Mouse (Mus musculus) liver, embryonic 16.5 days (tissue): Measurements from ENCODE around the gene Ankrd6. TPM values are rescaled to one million over a fixed set of nuclear protein-coding genes. Genes with fewer than 3 reads are reported as not detected.
"Not testable (repeated sequence)": the region's sequence is repeated elsewhere in the genome, so short reads cannot be mapped to it uniquely, and the experiment has no call there.

ENCODE experiments used
- ATAC-seq: fragments of 200-750 bp; cut with Nextera tagmentation; 2 replicates; pipeline ENCODE4 v1.8.0; 2017; ENCODE audit warnings: low read depth, mild to moderate bottlenecking, moderate number of reproducible peaks, moderate library complexity
- H3K27ac ChIP-seq: fragments of 300-500 bp; sonication (generic); 2 replicates; pipeline ENCODE4 v1.5.1; 2014; ENCODE audit warnings: mild to moderate bottlenecking, low read length
- H3K27me3 ChIP-seq: fragments of 300-500 bp; sonication (generic); 2 replicates; pipeline ENCODE4 v1.6.1; 2014; ENCODE audit warnings: low read depth, low read length, mixed read lengths; ENCODE audit not compliant: control insufficient read depth, insufficient read depth
- H3K36me3 ChIP-seq: fragments of 300-500 bp; sonication (generic); 2 replicates; pipeline ENCODE4 v1.6.1; 2014; ENCODE audit warnings: mild to moderate bottlenecking; ENCODE audit not compliant: control insufficient read depth, insufficient read depth
- H3K4me1 ChIP-seq: fragments of 300-500 bp; sonication (generic); 2 replicates; pipeline ENCODE4 v1.6.1; 2014; ENCODE audit warnings: low read depth, low read length, mixed read lengths; ENCODE audit not compliant: control insufficient read depth
- H3K4me2 ChIP-seq: fragments of 300-500 bp; sonication (generic); 2 replicates; pipeline ENCODE4 v1.6.1; 2014; ENCODE audit warnings: low read depth, low read length, mixed read lengths
- H3K4me3 ChIP-seq: fragments of 300-500 bp; sonication (generic); 2 replicates; pipeline ENCODE4 v1.5.1; 2014; ENCODE audit warnings: low read depth, mild to moderate bottlenecking, low read length
- H3K9ac ChIP-seq: fragments of 300-500 bp; sonication (generic); 2 replicates; pipeline ENCODE4 v1.6.1; 2014; ENCODE audit warnings: low read depth, low read length
- H3K9me3 ChIP-seq: fragments of 300-500 bp; sonication (generic); replicated peaks from 2 replicates; pipeline ENCODE4 v1.6.1; 2016; ENCODE audit warnings: low read length; ENCODE audit not compliant: control insufficient read depth
- WGBS: fragments of 180-500 bp; shearing (Covaris S2); extraction: QIAGEN DNeasy Blood & Tissue Kit; methylation state at CpG from one replicate; pipeline ENCODE4 v1.1.7; 2014; ENCODE audit not compliant: insufficient replicate concordance; 5-methylcytosine and 5-hydroxymethylcytosine counted together
- polyA plus RNA-seq: library from polyadenylated mRNA; unstranded; fragments of >200 nt; fragmentation: Nextera tagmentation; extraction: Ambion mirVana; gene quantifications from 2 replicates; pipeline ENCODE4 v1.2.1, GENCODE M21; 2015

Ankrd6 gene
- polyA plus RNA-seq, 1 experiment from 2014 or later, result 0.60 TPM

DNA sequence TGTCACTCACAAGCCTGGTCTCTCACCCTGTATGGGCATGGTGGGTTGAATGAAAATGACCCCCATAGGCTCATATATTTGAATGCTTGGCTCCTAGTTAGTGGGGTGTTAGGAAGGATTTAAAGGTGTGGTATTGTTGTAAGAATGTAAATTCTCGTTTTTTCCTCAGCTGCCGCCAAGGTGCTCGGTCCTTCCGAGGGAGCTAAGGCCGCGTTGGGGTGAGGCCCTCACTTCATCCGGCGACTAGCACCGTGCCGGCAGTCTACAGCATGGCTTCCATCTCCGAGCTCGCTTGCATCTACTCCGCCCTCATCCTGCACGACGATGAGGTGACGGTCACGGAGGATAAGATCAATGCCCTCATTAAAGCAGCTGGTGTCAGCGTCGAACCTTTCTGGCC lies 14.0 kb upstream of the Ankrd6 start:
- H3K4me1 ChIP-seq, H3K27ac ChIP-seq, H3K9ac ChIP-seq, H3K27me3 ChIP-seq, H3K4me2 ChIP-seq, ATAC-seq, H3K9me3 ChIP-seq, H3K4me3 ChIP-seq, H3K36me3 ChIP-seq: not testable (repeated sequence)
- 65% methylated on average over 19 of the region's 19 CpGs for WGBS

DNA sequence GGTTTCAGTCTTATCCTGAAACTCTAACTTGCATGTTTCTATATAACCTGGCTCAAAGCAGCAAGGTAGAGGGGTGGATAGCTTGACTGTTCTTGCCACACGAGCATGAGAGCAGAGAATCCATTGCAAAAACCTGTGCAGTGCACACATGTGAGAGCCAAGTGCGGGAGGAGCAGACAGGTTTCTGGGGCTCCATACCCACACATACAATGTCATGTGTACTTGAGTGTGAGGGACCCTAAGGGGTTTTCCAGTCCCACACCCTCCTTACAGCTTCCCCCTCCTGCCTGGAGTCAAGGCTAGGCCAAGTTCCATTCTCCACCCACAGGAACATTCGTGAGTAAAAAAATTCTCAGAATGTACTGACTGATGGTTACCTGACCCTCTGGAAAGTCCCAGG lies 10.8 kb upstream of the Ankrd6 start:
- Histone ChIP-seq H3K9ac (no peak overlapping the region), H3K4me1 (no peaks in the 10 kb centered on the region)
- no peak for ATAC-seq

DNA sequence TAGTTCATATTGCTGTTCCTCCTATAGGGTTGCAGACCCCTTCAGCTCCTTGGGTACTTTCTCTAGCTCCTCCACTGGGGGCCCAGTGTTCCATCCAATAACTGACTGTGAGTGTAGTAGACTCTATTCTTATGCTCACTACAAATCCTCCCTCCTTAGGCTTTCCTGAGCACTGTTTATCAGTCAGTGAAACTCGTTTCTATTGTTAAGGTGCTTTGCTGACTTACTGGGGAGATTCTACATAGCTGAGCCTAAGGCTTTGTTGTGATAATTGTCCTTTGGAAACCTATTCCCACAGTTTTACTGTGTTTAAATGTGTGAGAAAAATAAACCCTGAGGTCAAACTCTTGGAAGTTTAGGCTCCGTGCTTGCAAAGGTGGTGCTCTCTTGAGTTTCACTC lies 5.8 kb upstream of the Ankrd6 start:
- no peak overlapping the region for H3K9ac ChIP-seq
- peaks cover 23% of the 10 kb centered on the region for H3K27me3 ChIP-seq
- 34% methylated on average over 2 of the region's 2 CpGs for WGBS
- H3K9me3 ChIP-seq, result no peaks in the 10 kb centered on the region; the same call in 1 of the 2 replicates
- no peak overlapping the region for H3K4me2 ChIP-seq
- H3K4me3 ChIP-seq, result no peak overlapping the region
- peaks cover 3% of the 10 kb centered on the region for H3K4me1 ChIP-seq
- no peak overlapping the region for H3K27ac ChIP-seq
- ATAC-seq, result no peak
- no peaks in the 10 kb centered on the region for H3K36me3 ChIP-seq

More for the DNA sequence above, 10.8 kb upstream of the Ankrd6 start:
- Histone ChIP-seq H3K4me2 (no peak overlapping the region), H3K27ac (no peak overlapping the region), H3K4me3 (no peak overlapping the region), H3K27me3 (no peaks in the 10 kb centered on the region), H3K36me3 (no peaks in the 10 kb centered on the region), H3K9me3 (no peaks in the 10 kb centered on the region)
- WGBS, result 51% methylated on average over 3 of the region's 3 CpGs

DNA sequence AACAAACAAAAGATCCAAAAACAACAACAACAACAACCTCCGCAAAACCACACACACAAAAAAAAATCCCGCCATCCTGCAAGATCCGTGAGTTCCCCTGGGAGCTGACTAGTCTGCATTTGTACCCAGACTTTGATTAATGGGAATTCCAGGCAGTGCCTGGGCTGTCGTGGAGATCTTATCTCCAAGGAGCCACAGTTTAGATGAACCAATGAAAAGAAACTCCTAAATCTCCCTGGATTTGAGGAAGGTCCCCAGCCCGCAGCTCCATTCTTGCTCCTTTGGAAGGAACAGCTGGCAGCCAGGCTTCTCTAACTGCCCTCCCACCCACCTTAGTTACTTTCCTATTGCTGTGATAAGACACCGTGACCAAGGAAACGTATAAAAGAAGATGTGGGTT lies 2.0 kb upstream of the Ankrd6 start:
- WGBS, result 12% methylated on average over 7 of the region's 7 CpGs
- Histone ChIP-seq H3K4me3 (no peak overlapping the region), H3K4me2 (no peak overlapping the region), H3K9ac (no peak overlapping the region), H3K9me3 (no peaks in the 10 kb centered on the region; the same call in 1 of the 2 replicates), H3K27me3 (peaks cover 56% of the 10 kb centered on the region), H3K36me3 (no peaks in the 10 kb centered on the region), H3K4me1 (peaks cover 16% of the 10 kb centered on the region), H3K27ac (no peak overlapping the region)
- no peak for ATAC-seq

DNA sequence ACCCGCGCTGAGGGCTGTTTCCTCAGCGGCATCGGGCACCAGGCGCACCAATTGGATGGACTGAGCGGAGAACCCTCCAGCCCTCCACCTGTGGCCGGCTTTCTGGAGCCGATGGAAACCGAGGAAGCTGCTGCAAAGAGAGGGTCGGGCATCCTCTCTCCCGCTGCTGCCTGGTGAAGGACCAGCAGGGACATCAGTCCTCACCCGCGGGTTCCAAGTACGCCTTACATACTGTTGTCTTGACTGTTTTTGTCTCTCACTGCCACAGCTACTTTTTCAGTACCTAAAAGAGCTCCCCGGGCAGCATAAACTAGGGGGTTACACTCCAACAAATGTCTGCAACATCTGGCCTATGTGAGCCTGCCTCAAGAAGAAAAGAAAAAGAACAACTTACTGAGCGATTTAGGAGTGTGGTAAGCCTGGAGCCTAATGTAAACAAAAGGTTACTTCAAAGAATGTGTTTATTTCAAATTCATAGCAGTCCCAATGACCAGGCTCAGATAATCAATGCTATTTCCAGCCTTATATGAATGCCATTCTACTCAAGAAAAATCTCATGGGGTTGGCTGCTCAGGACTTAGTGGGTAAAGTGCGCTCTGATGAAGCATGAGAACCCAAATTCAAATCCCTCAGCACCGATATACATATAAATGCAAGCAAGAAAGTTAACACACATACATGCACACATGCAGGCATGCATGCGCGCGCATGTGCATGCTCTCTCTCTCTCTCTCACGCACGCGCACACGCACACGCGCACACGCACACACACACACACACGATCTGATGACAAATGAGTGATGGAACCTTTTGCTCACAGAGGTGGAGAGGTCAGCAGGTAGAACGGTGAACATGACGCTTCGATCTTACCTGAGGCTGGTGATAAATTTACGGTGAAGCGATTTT lies 647 bp upstream of the Ankrd6 start:
- Histone ChIP-seq H3K27ac (no peak overlapping the region), H3K9me3 (no peaks in the 10 kb centered on the region; the same call in 1 of the 2 replicates), H3K9ac (no peak overlapping the region), H3K36me3 (no peaks in the 10 kb centered on the region), H3K4me2 (peak overlapping the region; percentile 91), H3K4me1 (peaks cover 16% of the 10 kb centered on the region), H3K27me3 (peaks cover 56% of the 10 kb centered on the region), H3K4me3 (peak overlapping the region; percentile 66)
- peak; percentile 11; the same call in 1 of the 2 replicates for ATAC-seq
- WGBS, result 6% methylated on average over 34 of the region's 34 CpGs

DNA sequence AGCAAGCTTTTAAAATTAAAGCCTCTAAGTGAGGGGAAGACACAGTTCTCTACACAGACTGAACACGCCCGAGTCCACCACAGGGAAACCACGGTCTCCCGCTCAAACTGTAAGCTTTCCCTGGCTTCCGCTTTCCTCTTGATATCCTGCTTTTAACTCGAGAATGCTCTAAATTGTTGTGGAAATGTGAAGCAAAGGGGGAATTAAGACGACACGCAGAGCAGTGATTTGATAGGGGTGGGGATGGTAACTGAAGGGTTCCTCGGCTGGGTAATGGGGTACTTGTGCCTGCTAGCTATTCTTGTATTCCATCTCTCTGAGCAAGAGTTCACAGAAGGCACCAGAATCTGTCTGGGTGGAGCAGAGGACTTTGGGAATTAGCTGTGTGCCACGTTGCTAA lies 1.9 kb downstream of the Ankrd6 start:
- 28% methylated on average over 10 of the region's 10 CpGs for WGBS
- Histone ChIP-seq H3K4me1 (peaks cover 16% of the 10 kb centered on the region), H3K9me3 (no peaks in the 10 kb centered on the region; the same call in 1 of the 2 replicates), H3K27me3 (peaks cover 54% of the 10 kb centered on the region), H3K9ac (no peak overlapping the region), H3K4me2 (no peak overlapping the region), H3K4me3 (no peak overlapping the region), H3K36me3 (no peaks in the 10 kb centered on the region), H3K27ac (no peak overlapping the region)
- no peak for ATAC-seq

DNA sequence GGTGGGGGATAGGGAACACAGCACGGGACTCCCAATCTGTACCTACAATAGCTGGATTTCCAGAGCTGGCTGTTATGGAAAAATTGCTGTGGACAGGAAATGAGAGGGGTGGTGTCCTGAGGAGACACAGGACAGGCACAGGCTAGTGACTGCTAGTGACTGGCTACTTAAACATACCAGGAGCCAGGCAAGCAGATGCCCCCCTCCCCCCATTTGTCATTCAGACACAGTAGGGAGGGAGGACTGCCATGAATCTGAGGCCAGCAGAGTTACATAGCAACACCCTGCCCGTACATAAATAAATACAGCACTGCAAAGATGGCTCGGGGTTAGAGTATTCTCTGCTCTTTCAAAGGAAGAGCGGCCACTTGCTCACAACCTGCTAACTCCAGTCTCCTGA lies 3.0 kb downstream of the Ankrd6 start:
- no peak overlapping the region for H3K9ac ChIP-seq
- no peak overlapping the region for H3K4me2 ChIP-seq
- 50% methylated on average over 4 of the region's 4 CpGs for WGBS
- H3K27me3 ChIP-seq, result peaks cover 45% of the 10 kb centered on the region
- H3K4me1 ChIP-seq, result peaks cover 16% of the 10 kb centered on the region
- no peak overlapping the region for H3K27ac ChIP-seq
- no peak overlapping the region for H3K4me3 ChIP-seq
- no peak for ATAC-seq
- no peaks in the 10 kb centered on the region; the same call in 1 of the 2 replicates for H3K9me3 ChIP-seq
- H3K36me3 ChIP-seq, result no peaks in the 10 kb centered on the region

DNA sequence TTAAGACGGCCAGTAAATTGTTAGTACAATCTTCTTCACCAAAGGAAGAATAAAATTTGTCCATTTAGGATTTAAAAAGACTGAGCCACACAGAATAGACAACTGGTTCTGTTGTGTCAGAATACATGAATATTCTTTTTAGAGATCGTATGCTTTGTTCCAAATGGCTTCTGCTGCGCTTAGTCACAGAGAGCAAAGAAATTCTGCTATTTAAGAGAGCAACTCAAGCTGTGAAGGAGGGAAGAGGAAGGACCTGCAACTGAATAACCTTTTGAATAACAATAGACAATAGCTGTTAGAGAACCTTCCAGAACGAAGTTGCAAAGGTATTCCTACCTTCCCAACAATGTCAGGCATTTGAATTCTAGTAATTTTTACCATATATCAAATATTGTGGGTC lies 9.7 kb downstream of the Ankrd6 start:
- 49% methylated on average over 4 of the region's 4 CpGs for WGBS
- Histone ChIP-seq H3K27ac (no peak overlapping the region), H3K4me1 (no peaks in the 10 kb centered on the region; the same call in 1 of the 2 replicates), H3K9me3 (no peaks in the 10 kb centered on the region), H3K27me3 (no peaks in the 10 kb centered on the region), H3K4me3 (no peak overlapping the region), H3K9ac (no peak overlapping the region), H3K4me2 (no peak overlapping the region), H3K36me3 (no peaks in the 10 kb centered on the region)
- no peak for ATAC-seq

DNA sequence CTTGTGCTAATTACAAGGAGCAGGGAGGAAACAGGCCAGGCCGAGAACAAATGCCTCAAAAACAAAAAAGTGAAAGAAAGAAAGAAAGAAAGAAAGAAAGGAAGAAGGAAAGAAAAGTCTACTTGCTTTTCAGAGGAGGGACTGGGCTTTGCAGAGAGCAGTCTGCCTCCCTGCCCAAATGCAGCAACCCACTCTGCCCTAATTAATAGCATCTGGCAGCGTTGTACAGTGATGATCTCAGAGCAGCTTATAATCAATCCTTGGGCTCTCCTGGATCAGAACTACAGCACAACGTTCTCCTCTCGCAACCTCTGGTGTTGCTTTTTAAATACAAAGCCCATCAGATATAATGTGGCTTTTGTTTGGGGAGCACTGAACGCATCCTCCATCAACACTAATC lies 10.7 kb downstream of the Ankrd6 start:
- ATAC-seq, result no peak
- no peak overlapping the region for H3K4me3 ChIP-seq
- H3K36me3 ChIP-seq, result no peaks in the 10 kb centered on the region
- no peak overlapping the region for H3K27ac ChIP-seq
- H3K9ac ChIP-seq, result no peak overlapping the region
- H3K27me3 ChIP-seq, result no peaks in the 10 kb centered on the region
- WGBS, result 63% methylated on average over 5 of the region's 5 CpGs
- H3K4me2 ChIP-seq, result no peak overlapping the region
- H3K4me1 ChIP-seq, result no peaks in the 10 kb centered on the region; the same call in 1 of the 2 replicates
- no peaks in the 10 kb centered on the region for H3K9me3 ChIP-seq
